Mouse (Mus musculus) E14TG2a.4 (cell line): ENCODE data around the gene Eef1a1.
A peak's percentile ranks its signal among the peaks of the same experiment; 100 is the strongest.
"Not testable (repeated sequence)": the region's sequence is repeated elsewhere in the genome, so short reads cannot be mapped to it uniquely, and the experiment has no call there.

Experiments
- H3K27me3 ChIP-seq: 2 replicates; pipeline ENCODE4 v1.6.1; 2014; ENCODE audit warnings: low read length, control low read depth; ENCODE audit not compliant: insufficient read depth
- H3K36me3 ChIP-seq: 2 replicates; pipeline ENCODE4 v1.6.1; 2014; ENCODE audit warnings: low read length, control low read depth; ENCODE audit not compliant: insufficient read depth
- H3K4me1 ChIP-seq: replicated peaks from 2 replicates; pipeline ENCODE4 v1.6.1; 2014; ENCODE audit warnings: low read depth, low read length, control low read depth
- H3K4me3 ChIP-seq: replicated peaks from 2 replicates; pipeline ENCODE4 v1.5.1; 2014; ENCODE audit warnings: mild to moderate bottlenecking, low read length
- H3K9me3 ChIP-seq: 2 replicates; pipeline ENCODE4 v1.6.1; 2014; ENCODE audit warnings: low read length, control low read depth
- CTCF ChIP-seq: conservative IDR thresholded peaks from 2 replicates; pipeline ENCODE4 v1.5.1; 2014; ENCODE audit warnings: low read length
- NANOG ChIP-seq: IDR thresholded peaks from 2 replicates; pipeline ENCODE4 v1.6.1; 2014; ENCODE audit warnings: borderline replicate concordance, low read length, mixed read lengths
- POU5F1 ChIP-seq: IDR thresholded peaks from 2 replicates; pipeline ENCODE4 v1.6.1; 2014; ENCODE audit warnings: low read length, borderline replicate concordance

Gene Eef1a1

DNA sequence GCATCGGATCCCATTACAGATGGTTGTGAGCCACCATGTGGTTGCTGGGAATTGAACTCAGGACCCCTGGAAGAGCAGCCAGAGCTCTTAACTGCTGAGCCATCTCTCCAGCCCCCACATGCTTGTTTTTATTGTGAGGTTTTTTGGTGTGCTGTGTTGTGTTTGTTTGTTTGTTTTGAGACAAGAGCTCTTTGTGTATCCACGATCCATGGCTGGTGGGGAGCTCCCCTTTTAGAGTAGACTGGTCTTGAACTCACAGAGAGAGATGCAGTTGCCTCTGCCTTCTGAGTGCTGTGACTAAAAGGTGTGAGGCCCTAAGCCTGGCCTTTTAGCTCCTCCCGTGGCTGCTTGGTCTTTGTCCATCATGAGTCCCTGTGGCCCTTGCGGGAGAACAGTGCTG is 15.2 kb upstream of the Eef1a1 start:
- peak overlapping the region; percentile 71 for H3K4me3 ChIP-seq
- H3K36me3 ChIP-seq = peaks cover 17% of the 10 kb centered on the region
- H3K27me3 ChIP-seq = no peaks in the 10 kb centered on the region
- TF ChIP-seq CTCF = no peak
- no peak for TF ChIP-seq NANOG
- no peak for TF ChIP-seq POU5F1
- peaks cover 77% of the 10 kb centered on the region for H3K4me1 ChIP-seq
- H3K9me3 ChIP-seq = no peaks in the 10 kb centered on the region

DNA sequence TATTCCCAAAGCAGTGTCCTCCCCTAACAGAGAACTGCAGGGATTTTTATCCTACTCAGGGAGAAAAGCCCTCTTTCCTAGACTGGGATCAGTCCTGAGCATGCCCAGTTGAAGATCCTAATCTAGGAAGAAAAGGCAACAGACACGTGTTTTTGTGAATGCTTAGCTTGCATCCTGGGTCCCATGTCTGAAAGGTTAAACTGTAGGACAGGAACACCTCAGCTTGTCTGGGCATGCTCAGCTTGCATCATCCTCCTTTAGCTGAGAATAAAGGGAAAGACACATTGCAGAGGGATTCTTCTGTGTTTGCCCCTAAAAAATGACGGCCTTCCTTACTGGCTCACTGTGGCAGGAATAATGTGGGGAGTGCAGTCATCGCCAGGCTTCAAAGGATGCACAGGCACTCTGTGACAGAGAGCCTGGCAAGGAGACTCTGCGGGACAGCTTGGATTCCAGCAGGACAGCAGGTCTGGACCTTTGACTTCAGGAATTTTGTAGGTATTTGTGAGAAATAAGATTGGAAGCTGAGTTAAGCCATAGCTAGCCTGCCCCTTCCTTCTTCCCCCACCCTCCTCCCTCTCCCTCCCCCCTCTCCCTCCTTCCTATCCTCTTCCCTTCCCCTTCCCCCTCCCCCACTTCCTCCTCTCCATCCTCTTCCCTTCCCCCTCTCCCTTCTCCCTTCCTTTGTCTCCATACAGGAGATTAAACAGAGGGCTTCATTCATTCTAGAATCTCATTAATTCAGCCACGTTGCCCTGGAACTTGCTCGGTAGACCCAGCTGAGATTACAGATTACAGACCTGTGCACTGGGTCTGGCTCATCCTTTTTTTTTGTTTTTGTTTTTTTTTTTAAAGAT is 14.5 kb upstream of the Eef1a1 start:
- peaks cover 13% of the 10 kb centered on the region for H3K36me3 ChIP-seq
- peaks cover 79% of the 10 kb centered on the region for H3K4me1 ChIP-seq
- TF ChIP-seq NANOG (no peak), POU5F1 (no peak), CTCF (no peak)
- no peaks in the 10 kb centered on the region for H3K9me3 ChIP-seq
- H3K4me3 ChIP-seq = peak overlapping the region; percentile 71
- no peaks in the 10 kb centered on the region for H3K27me3 ChIP-seq

DNA sequence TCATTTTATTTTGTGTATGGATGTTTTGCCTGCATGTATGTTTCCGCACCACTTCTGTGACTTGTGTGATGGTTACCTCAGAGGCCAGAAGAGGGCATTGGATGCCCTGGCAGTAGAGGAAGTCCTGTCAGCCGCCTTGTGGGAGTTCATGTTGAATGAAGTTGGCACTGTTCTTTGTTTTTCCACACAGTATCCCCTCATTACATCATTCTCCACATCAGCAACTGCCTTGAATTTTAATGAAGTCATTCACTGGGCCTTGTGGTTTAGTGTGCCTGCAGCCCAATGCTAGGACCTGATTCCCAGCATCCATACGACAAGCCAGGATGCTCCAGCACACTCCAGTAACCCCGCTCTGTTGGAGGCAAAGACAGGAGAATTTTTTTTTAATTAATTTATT is 12.3 kb upstream of the Eef1a1 start:
- peaks cover 66% of the 10 kb centered on the region for H3K4me1 ChIP-seq
- H3K36me3 ChIP-seq = peaks cover 8% of the 10 kb centered on the region; the same call in 1 of the 2 replicates
- no peak overlapping the region for H3K4me3 ChIP-seq
- TF ChIP-seq NANOG = no peak
- no peak for TF ChIP-seq CTCF
- no peak for TF ChIP-seq POU5F1
- H3K9me3 ChIP-seq = no peaks in the 10 kb centered on the region
- H3K27me3 ChIP-seq = no peaks in the 10 kb centered on the region

DNA sequence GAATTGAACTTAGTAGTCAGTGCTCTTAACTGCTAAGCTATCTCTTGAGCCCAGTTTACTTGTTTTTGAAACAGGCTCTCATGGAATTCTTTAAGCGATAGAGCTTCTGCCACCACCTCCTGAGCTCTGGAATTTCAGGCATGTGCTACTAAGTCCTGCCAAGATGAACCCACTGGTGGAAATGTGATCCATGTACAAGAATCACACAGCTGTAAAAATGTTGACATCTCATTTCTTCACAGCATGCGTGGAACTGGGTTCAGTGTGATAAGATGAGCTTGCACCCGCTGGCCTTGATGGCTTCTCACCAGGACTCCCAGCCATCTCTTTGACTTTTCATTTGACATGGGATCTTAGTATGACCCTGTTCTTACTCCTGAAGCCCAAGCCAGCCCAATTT is 11.4 kb upstream of the Eef1a1 start:
- H3K4me3 ChIP-seq = no peak overlapping the region
- no peaks in the 10 kb centered on the region for H3K27me3 ChIP-seq
- no peak for TF ChIP-seq CTCF
- peaks cover 58% of the 10 kb centered on the region for H3K4me1 ChIP-seq
- H3K9me3 ChIP-seq = no peaks in the 10 kb centered on the region
- H3K36me3 ChIP-seq = peaks cover 8% of the 10 kb centered on the region; the same call in 1 of the 2 replicates

DNA sequence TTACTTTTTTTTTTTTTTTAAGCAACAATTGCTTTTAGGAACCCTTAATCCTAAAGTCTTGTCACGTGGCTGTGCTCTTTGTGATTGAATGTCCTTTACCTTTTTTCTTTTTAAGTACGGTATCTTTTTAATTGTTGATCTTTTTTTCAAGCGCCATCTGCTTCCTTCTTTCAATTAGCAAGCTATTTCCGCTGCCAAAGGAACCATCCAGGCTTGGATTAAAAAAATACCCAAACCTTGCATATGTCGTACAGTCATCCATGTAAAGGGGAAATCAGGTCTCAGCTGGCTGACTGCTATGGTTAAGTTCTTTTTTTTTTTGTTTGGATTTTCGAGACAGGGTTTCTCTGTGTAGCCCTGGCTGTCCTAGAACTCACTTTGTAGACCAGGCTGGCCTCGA is 4.2 kb upstream of the Eef1a1 start:
- Histone ChIP-seq H3K27me3 (no peaks in the 10 kb centered on the region), H3K9me3 (no peaks in the 10 kb centered on the region), H3K4me3 (no peak overlapping the region), H3K4me1 (peaks cover 22% of the 10 kb centered on the region), H3K36me3 (no peaks in the 10 kb centered on the region)
- TF ChIP-seq POU5F1 = no peak
- no peak for TF ChIP-seq CTCF
- no peak for TF ChIP-seq NANOG

DNA sequence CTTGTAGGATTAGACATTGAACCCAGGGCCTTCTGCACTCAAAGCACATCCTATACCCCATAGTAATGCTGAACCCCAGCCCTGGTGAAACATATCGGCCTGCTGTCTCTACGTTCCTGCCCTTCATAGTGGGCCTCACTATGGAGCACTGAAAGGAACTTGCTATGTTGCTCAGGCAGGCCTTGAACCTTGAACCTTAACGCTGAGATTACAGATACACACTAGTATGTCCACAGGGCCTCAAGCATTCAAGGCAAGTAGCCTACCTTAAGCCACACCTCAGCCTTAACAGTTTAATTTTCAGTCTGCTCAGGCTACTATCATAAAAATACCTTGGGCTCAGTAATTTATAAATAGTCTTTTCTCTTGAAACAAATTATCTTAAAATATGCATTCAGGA is 3.3 kb upstream of the Eef1a1 start:
- no peaks in the 10 kb centered on the region for H3K9me3 ChIP-seq
- H3K4me1 ChIP-seq = peaks cover 31% of the 10 kb centered on the region
- no peaks in the 10 kb centered on the region for H3K36me3 ChIP-seq
- no peak for TF ChIP-seq NANOG
- TF ChIP-seq POU5F1 = no peak
- TF ChIP-seq CTCF = no peak
- H3K27me3 ChIP-seq = no peaks in the 10 kb centered on the region
- no peak overlapping the region for H3K4me3 ChIP-seq

DNA sequence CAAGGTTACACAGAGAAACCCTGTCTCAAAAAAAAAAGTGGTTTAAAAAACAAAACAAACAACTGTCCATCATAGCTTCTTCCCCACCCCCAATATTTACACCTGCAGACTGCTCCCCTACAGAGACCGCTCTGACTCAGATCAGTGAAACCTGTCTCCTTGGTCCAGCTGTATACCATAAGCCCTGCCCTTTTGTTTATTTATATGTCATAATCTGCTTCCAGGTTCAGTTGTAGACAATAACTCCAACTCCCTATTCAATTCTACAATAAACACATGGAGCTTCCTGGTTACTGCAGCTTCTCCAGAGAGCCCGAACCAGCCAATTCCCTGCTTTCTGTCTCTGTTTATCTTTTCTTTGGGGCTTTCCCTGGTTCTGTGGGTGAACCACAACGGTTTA is 2.2 kb upstream of the Eef1a1 start:
- H3K4me3 ChIP-seq = no peak overlapping the region
- no peaks in the 10 kb centered on the region for H3K36me3 ChIP-seq
- no peaks in the 10 kb centered on the region for H3K9me3 ChIP-seq
- TF ChIP-seq CTCF = no peak
- no peak for TF ChIP-seq NANOG
- no peak for TF ChIP-seq POU5F1
- H3K27me3 ChIP-seq = no peaks in the 10 kb centered on the region
- H3K4me1 ChIP-seq = peaks cover 40% of the 10 kb centered on the region

DNA sequence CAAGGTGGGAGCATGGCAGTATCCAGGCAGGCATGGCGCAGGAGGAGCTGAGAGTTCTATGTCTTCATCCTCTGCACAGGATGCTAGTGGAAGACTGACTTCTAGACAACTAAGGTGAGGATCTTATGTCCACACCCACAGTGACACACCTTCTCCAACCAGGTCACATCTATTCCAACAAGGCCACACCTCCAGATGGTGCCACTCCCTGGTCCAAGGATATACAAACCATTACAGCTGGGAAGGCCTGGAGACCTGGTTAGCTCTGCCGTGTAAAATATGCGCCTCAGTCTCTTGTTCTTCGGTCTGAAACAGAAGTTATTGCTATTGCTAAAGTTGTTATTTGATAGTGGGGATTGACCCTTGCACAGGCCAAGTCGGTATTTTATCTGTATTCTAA is 930 bp downstream of the Eef1a1 start:
- H3K36me3 ChIP-seq, H3K9me3 ChIP-seq, H3K27me3 ChIP-seq: not testable (repeated sequence)
- Histone ChIP-seq H3K4me3 (peak overlapping the region; percentile 83), H3K4me1 (peaks cover 68% of the 10 kb centered on the region)

DNA sequence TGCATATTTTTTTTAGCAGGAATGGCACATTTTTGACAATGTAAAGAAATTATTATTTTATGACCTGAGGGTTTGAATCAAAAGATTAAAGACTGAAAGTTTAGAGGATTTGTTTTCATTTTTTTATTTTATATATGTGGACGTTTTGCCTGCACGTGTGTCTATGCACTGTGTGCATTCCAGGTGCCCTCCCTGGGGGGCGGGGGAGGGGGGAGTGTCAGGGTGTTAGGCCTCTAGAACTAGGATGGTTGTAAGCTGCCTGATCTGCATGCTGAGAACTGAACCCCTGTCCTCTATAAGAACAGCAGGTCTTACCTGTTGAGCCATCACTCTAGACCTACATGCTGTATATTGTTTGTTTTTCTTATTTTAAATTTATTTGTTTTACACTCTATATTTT is 4.3 kb downstream of the Eef1a1 start:
- no peak for TF ChIP-seq POU5F1
- TF ChIP-seq CTCF = no peak
- no peak for TF ChIP-seq NANOG
- peaks cover 16% of the 10 kb centered on the region for H3K36me3 ChIP-seq

More for the DNA sequence above, 4.3 kb downstream of the Eef1a1 start:
- Histone ChIP-seq H3K4me3 (no peak overlapping the region), H3K27me3 (no peaks in the 10 kb centered on the region), H3K9me3 (no peaks in the 10 kb centered on the region), H3K4me1 (peaks cover 60% of the 10 kb centered on the region)
